Mouse (Mus musculus): ENCODE results near the gene Elf2. TPM values are rescaled to one million over a fixed set of nuclear protein-coding genes. Genes with fewer than 3 reads are reported as not detected.

Elf2 gene
- total and polyA plus RNA-seq, 3 experiments = 38.0 to 53.3 (median 46.5) TPM

DNA sequence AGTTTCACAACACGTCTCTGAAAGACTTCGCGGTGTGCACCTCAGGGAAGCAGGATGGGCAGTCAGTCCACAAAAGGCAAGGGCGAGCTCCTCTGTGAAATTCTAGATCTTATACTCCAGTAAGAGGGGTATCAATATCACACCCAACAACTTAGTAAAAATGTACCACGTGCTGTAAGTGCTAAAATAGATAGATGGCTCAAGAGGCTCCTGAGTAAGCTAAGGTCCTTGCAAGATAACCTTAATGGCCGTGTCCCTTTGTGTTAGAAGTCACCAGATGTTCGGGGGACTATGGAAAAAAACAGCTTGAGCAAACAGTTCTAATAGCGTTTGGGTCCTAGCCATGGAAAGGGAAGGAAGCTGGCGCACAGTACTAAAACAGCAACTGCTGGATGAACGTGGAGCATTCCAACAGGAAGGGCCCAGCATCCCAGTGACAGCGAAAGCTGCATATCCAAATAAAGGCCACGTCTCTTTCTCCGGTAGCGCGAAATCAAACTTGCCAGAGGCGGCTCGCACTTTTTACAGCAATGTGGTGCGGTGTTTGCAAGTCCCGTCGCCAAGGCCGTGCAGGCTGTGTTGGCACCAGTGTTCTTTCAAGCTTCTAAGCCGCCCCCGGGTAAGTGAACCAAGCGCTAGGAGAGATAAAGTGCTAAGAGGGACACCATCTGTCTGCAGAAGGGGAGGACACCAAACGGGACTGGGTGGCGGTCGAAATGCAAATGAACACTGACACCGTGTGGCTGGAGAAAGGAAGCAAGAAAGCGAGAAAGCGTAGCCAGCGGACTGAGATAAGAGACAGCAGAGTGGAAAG, 24.4 kb upstream of the Elf2 start (continued):
- no peak for TF ChIP-seq CHD1 (IDR thresholded peaks at IDR 0.05; ENCODE audit: low read depth, low read length)
- no peak for TF ChIP-seq ZMIZ1 (IDR thresholded peaks at IDR 0.05; ENCODE audit: low read depth, low read length)
- TF ChIP-seq TBP (IDR thresholded peaks at IDR 0.05; ENCODE audit: low read depth, low read length) = no peak
- TF ChIP-seq RCOR1 (IDR thresholded peaks at IDR 0.05; ENCODE audit: low read depth, low read length) = no peak; the same call in 1 of the 2 replicates
- TF ChIP-seq MYC (IDR thresholded peaks at IDR 0.05; ENCODE audit: low read depth, low read length) = no peak; the same call in 1 of the 2 replicates
- no peak for TF ChIP-seq MAFK (IDR thresholded peaks at IDR 0.05; ENCODE audit: borderline replicate concordance, low read depth, low read length)
- TF ChIP-seq EP300 (IDR thresholded peaks at IDR 0.05; ENCODE audit: low read depth in 1 of 2, low read length in 2 of 2) = peak in 1 of 2 experiments; percentile 51; a peak in 3 of 4 replicates
- no peak for TF ChIP-seq POLR2AphosphoS5 (IDR thresholded peaks at IDR 0.05; ENCODE audit: borderline replicate concordance, low read depth, low read length)
- TF ChIP-seq UBTF (IDR thresholded peaks at IDR 0.05; ENCODE audit: borderline replicate concordance, insufficient read depth, low read depth, low read length) = no peak
- TF ChIP-seq ETS1 (IDR thresholded peaks at IDR 0.05; ENCODE audit: low read depth, low read length) = peak; percentile 50
- TF ChIP-seq KAT2A (conservative IDR thresholded peaks at IDR 0.05; ENCODE audit: low read depth, low read length) = no peak
- peak; percentile 72; the same call in 1 of the 2 replicates for TF ChIP-seq MAX (IDR thresholded peaks at IDR 0.05; ENCODE audit: low read length)

- Histone ChIP-seq H3K27me3 (ENCODE audit: control insufficient read depth in 1 of 2, insufficient read depth in 2 of 2, low read length in 2 of 2) (no peaks in the 10 kb centered on the region), H3K9ac (ENCODE audit: control insufficient read depth, low read depth, low read length, poor library complexity, severe bottlenecking) (no peak overlapping the region), H3K27ac (ENCODE audit: control insufficient read depth, low read depth, low read length) (no peak overlapping the region), H3K36me3 (ENCODE audit: control insufficient read depth in 1 of 2, insufficient read depth in 2 of 2, low read length in 2 of 2) (peaks cover 0 to 10% of the 10 kb centered on the region in 2 experiments; a peak in 2 of 4 replicates), H3K79me2 (ENCODE audit: control insufficient read depth, insufficient read depth, low read length, poor library complexity) (no peaks in the 10 kb centered on the region; the same call in 1 of the 2 replicates), H3K9me3 (replicated peaks; ENCODE audit: insufficient read depth, low read length) (no peaks in the 10 kb centered on the region), H3K4me3 (ENCODE audit: control insufficient read depth in 1 of 2, insufficient read depth in 1 of 2, low read depth in 2 of 2, low read length in 2 of 2) (no peak overlapping the region), H3K4me1 (ENCODE audit: control insufficient read depth in 1 of 2, insufficient read depth in 2 of 2, low read length in 2 of 2) (peaks cover 0 to 18% of the 10 kb centered on the region in 2 experiments; a peak in 2 of 4 replicates)
- peak; percentile 53 for DNase-seq (ENCODE audit: low read depth, low spot score)
- TF ChIP-seq BHLHE40 (IDR thresholded peaks at IDR 0.05; ENCODE audit: borderline replicate concordance, low read depth, low read length) (no peak), POLR2A (IDR thresholded peaks at IDR 0.05; ENCODE audit: control insufficient read depth in 1 of 2, insufficient read depth in 1 of 2, low read depth in 1 of 2, low read length in 2 of 2, poor library complexity in 1 of 2) (no peak), MXI1 (IDR thresholded peaks at IDR 0.05; ENCODE audit: low read depth, low read length) (no peak), RCOR1 (IDR thresholded peaks at IDR 0.05; ENCODE audit: low read depth, low read length) (no peak), KAT2A (conservative IDR thresholded peaks at IDR 0.05; ENCODE audit: low read depth, low read length) (no peak), TAL1 (IDR thresholded peaks at IDR 0.05; ENCODE audit: low read length) (no peak), TBP (IDR thresholded peaks at IDR 0.05; ENCODE audit: low read depth, low read length) (no peak), CHD1 (IDR thresholded peaks at IDR 0.05; ENCODE audit: low read depth, low read length) (no peak), ZNF384 (IDR thresholded peaks at IDR 0.05; ENCODE audit: low read depth, low read length) (no peak), UBTF (IDR thresholded peaks at IDR 0.05; ENCODE audit: borderline replicate concordance, insufficient read depth, low read depth, low read length) (no peak), EP300 (IDR thresholded peaks at IDR 0.05; ENCODE audit: low read depth in 1 of 2, low read length in 2 of 2) (no peak), USF1 (IDR thresholded peaks at IDR 0.05; ENCODE audit: low read depth, low read length) (no peak), POLR2AphosphoS5 (IDR thresholded peaks at IDR 0.05; ENCODE audit: borderline replicate concordance, low read depth, low read length) (no peak), E2F4 (IDR thresholded peaks at IDR 0.05; ENCODE audit: borderline replicate concordance, low read depth, low read length) (no peak), NELFE (IDR thresholded peaks at IDR 0.05; ENCODE audit: low read depth, low read length) (no peak), TCF12 (IDR thresholded peaks at IDR 0.05; ENCODE audit: low read depth, low read length) (no peak), SMC3 (IDR thresholded peaks at IDR 0.05; ENCODE audit: low read depth, low read length) (no peak)
These were observed 20.6 kb upstream of the Elf2 start for GRCm38 (mm10) chr3:51361066-51361465.
